Mouse (Mus musculus): ENCODE data around the gene Gpr137.

DNA sequence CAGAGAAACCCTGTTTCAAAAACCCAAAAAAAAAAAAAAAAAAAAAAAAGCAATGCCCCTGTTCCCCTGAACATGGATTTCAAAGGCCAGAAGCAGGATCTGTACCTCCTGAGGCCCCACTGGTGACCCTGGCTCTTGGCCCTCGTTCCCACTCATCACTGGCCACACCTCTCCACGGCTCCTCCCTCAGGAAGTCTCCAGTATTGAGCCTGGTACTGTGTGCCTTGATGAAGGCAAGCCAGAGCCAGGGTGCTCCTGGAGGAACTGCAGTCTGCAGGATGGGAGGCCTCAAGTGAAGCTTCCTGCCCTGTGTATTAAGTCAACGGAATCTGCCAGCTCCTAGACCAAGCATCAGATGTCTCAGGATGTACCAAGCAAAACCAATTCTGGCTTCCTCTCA, 36.1 kb downstream of the Gpr137 start:
- no peak for TF ChIP-seq CTCF (IDR thresholded peaks at IDR 0.05; ENCODE audit: low read depth, low read length)
- TF ChIP-seq POLR2A (IDR thresholded peaks at IDR 0.05; ENCODE audit: insufficient read depth, low read length): no peak
- TF ChIP-seq EP300 (IDR thresholded peaks at IDR 0.05; ENCODE audit: insufficient read depth, low read depth, low read length): no peak
